Mouse (Mus musculus) heart, embryonic 14.5 days (tissue): ENCODE results near the gene Ptx4. TPM values are rescaled to one million over a fixed set of nuclear protein-coding genes. Genes with fewer than 3 reads are reported as not detected.
"Not testable (repeated sequence)": the region's sequence is repeated elsewhere in the genome, so short reads cannot be mapped to it uniquely, and the experiment has no call there.

Source experiments
- ATAC-seq: fragments of 200-750 bp; cut with Nextera tagmentation; 2 replicates; pipeline ENCODE4 v1.8.0; 2017; ENCODE audit warnings: low read depth, moderate TSS enrichment; ENCODE audit not compliant: insufficient number of reproducible peaks, insufficient read depth, low FRiP score
- H3K27ac ChIP-seq, 2 experiments: fragments of 200-500 bp in 1 of 2; fragments of 300-500 bp in 1 of 2; sonication (generic) in 1 of 2; replicated peaks in 1 of 2; 2 replicates each; pipeline ENCODE4 v1.5.1; 2012 to 2014; ENCODE audit warnings: low read depth in 2 of 2, low read length in 2 of 2, control low read depth in 1 of 2, mild to moderate bottlenecking in 1 of 2, mixed read lengths in 1 of 2; ENCODE audit not compliant: control insufficient read depth in 1 of 2, insufficient read depth in 1 of 2
- H3K27me3 ChIP-seq: fragments of 300-500 bp; sonication (generic); 2 replicates; pipeline ENCODE4 v1.6.1; 2014; ENCODE audit warnings: mild to moderate bottlenecking, low read length, control low read depth; ENCODE audit not compliant: control insufficient read depth, insufficient read depth
- H3K36me3 ChIP-seq: fragments of 300-500 bp; sonication (generic); 2 replicates; pipeline ENCODE4 v1.6.1; 2014; ENCODE audit warnings: mild to moderate bottlenecking, control low read depth, low read length, mixed read lengths; ENCODE audit not compliant: control insufficient read depth, insufficient read depth
- H3K4me1 ChIP-seq, 2 experiments: fragments of 200-500 bp in 1 of 2; fragments of 300-500 bp in 1 of 2; sonication (generic) in 1 of 2; 2 replicates each; pipeline ENCODE4 v1.6.1; 2012 to 2014; ENCODE audit warnings: low read length in 2 of 2, control low read depth in 1 of 2, mixed read lengths in 1 of 2; ENCODE audit not compliant: control insufficient read depth in 2 of 2, insufficient read depth in 2 of 2
- H3K4me2 ChIP-seq: fragments of 300-500 bp; sonication (generic); 2 replicates; pipeline ENCODE4 v1.6.1; 2014; ENCODE audit warnings: mild to moderate bottlenecking, low read length
- H3K4me3 ChIP-seq, 2 experiments: fragments of 200-500 bp in 1 of 2; fragments of 300-500 bp in 1 of 2; sonication (generic) in 1 of 2; 2 replicates each; pipeline ENCODE4 v1.5.1; 2012 to 2014; ENCODE audit warnings: low read length in 2 of 2, mild to moderate bottlenecking in 2 of 2, control low read depth in 1 of 2, low read depth in 1 of 2, moderate library complexity in 1 of 2; ENCODE audit not compliant: control insufficient read depth in 1 of 2, insufficient read depth in 1 of 2
- H3K9ac ChIP-seq: fragments of 300-500 bp; sonication (generic); 2 replicates; pipeline ENCODE4 v1.6.1; 2014; ENCODE audit warnings: mild to moderate bottlenecking, low read length
- H3K9me3 ChIP-seq: fragments of 300-500 bp; sonication (generic); 2 replicates; pipeline ENCODE4 v1.6.1; 2016; ENCODE audit warnings: low read length, control low read depth; ENCODE audit not compliant: control insufficient read depth
- WGBS: fragments of 180-500 bp; shearing (Covaris S2); extraction: QIAGEN DNeasy Blood & Tissue Kit; methylation state at CpG from one replicate; pipeline ENCODE4 v1.1.7; 2014; 5-methylcytosine and 5-hydroxymethylcytosine counted together
- polyA plus RNA-seq: library from polyadenylated mRNA; unstranded; fragments of >200 nt; fragmentation: Nextera tagmentation; extraction: Ambion mirVana; gene quantifications from 2 replicates; pipeline ENCODE4 v1.2.1, GENCODE M21; 2014

Gene Ptx4
- polyA plus RNA-seq, 1 experiment from 2014 or later, result 0.14 TPM

DNA sequence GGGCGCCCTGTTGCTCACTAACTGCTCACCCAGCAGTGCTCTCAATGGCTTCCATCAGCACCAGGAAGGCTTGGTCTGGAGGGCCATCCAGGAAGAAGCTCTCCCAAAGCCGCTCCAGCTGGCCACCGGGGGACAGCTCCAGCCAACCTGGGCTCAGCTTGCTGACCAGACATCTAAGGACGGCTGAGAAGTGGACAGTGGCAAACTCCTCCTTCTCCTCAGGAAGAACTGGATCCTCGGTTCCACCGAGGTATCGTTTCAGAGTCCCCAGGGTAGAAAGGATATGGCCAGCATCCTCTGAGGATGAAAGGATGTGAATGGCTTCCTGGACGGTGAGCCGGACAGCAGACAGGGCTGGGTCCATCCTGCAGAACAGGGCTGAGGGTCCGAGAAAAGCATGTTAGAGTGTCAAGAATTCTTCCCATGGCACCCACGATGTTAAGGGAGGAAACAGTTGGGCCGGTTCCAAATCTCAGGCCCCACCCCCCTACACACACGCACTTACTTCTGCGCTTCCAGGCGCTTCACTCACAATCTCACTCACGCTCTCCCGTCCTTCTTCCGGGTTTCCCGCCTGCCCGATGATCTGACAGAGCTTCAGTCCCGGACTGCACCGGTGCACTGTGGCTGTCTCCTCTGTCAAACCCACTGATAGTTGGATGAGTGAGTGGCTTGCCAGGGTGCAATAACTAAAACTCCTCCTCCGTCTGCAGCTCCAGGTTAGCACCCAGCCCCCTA lies 5.5 kb upstream of the Ptx4 start:
- WGBS, result 10% methylated on average over 23 of the region's 23 CpGs
- Histone ChIP-seq H3K4me3 (peak overlapping the region; percentile 53 to 69), H3K4me1 (peaks cover 11 to 18% of the 10 kb centered on the region in 2 experiments), H3K9ac (peak overlapping the region; percentile 84), H3K36me3 (peaks cover 23% of the 10 kb centered on the region), H3K9me3 (no peaks in the 10 kb centered on the region), H3K4me2 (peak overlapping the region; percentile 99), H3K27me3 (no peaks in the 10 kb centered on the region), H3K27ac (peak overlapping the region; percentile 92 to 93)
- peak; percentile 33; the same call in 1 of the 2 replicates for ATAC-seq

DNA sequence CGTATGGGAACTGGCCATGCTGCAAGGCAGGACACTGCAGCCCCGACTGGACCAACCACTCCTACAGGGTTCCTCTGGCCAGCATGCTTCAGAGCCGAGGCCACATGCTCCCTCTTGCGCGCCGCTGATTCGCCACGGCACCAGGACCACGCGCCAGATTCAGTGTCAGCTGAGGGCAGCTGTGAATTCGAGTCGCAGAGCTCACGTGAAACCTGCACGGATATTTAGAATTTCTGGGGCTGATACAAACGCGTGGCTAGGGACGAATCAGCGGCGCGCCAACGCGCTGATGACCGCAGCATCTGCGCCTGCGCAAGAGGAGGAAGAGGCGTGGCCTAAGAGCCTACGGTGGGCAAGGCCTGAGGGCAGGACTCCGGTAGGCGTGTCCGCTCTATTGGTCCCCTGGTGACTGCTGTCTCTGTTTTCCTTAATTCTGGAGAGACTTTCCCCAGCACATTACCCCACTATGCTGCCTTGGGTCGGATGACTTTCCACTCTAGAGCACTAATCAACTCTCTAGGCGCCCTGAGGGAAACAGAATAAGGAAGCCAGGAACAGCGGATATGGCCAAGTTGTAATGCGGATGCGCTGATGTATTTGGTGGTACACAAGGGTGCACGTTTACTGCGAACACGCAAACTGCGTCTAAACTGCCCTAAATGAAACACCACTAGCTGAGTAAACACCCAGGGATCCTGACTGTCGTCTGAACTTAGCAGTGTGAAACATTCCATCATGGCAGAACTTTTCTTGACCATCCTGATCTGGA lies 4.7 kb upstream of the Ptx4 start, which contains the start of gene Telo2:
Gene Telo2 (minus strand): TSS at position 304 of the 769 bp plus-strand sequence.
- 4% methylated on average over 40 of the region's 40 CpGs for WGBS
- peak within 1 kb of the TSS; percentile 92 to 93 for H3K27ac ChIP-seq
- H3K9me3 ChIP-seq, result no peaks in the 10 kb centered on the region
- peak within 1 kb of the TSS; percentile 53 to 69 for H3K4me3 ChIP-seq
- peak; percentile 90 for ATAC-seq
- peak within 1 kb of the TSS; percentile 84 for H3K9ac ChIP-seq
- peak within 1 kb of the TSS; percentile 99 for H3K4me2 ChIP-seq
- H3K4me1 ChIP-seq, result peaks cover 11 to 18% of the 10 kb centered on the region in 2 experiments
- no peaks in the 10 kb centered on the region for H3K27me3 ChIP-seq
- H3K36me3 ChIP-seq, result peaks cover 15% of the 10 kb centered on the region

DNA sequence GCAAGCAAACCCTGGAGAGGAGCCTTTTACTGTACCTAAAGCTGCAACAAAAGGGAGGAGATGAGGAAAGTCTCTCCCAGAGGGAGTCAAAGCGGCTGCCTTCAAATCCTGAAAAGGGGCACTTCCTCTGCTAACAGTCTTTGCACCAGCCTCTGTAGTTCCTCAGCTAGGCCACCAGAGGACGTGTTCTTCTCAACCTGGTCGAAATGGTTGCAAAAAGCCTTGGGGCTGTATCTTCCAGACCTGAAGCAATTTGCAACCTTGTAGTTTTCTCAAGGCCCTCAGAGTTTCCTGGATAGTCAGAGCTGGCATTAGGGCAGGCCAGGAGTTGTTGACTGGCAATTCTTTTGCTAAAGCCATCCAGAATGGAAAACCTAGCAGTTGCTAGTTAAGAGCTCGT lies 3.3 kb upstream of the Ptx4 start:
- Histone ChIP-seq H3K4me3 (no peak overlapping the region), H3K27ac (no peak overlapping the region), H3K9me3 (no peaks in the 10 kb centered on the region), H3K4me2 (no peak overlapping the region), H3K4me1 (peaks cover 11 to 12% of the 10 kb centered on the region in 2 experiments), H3K9ac (no peak overlapping the region), H3K27me3 (no peaks in the 10 kb centered on the region), H3K36me3 (peaks cover 8% of the 10 kb centered on the region; the same call in 1 of the 2 replicates)
- ATAC-seq, result no peak
- 38% methylated on average over 4 of the region's 4 CpGs for WGBS

DNA sequence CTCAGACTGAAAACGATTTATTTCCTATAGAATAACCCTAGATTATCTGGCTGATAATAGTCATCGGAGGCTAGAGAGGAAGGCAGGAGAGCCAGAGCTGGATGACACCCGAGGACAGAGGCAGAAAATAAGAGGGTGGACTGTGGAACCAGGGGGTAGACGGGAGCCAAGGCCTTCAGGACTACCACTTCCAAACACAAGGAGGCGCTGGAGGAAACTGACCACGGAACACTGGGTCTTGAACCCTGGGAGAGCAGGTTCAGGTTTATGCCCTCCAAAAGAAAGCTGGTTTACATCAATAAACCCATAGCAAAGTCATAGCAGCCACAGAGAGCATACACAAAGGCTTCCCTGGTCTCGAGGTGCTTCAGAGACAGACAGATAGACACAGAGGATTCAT lies 3.4 kb downstream of the Ptx4 start:
- H3K36me3 ChIP-seq, result no peaks in the 10 kb centered on the region
- no peak overlapping the region for H3K27ac ChIP-seq
- 35% methylated on average over 7 of the region's 7 CpGs for WGBS
- H3K4me1 ChIP-seq, result no peaks in the 10 kb centered on the region
- no peak for ATAC-seq
- no peak overlapping the region for H3K4me2 ChIP-seq
- H3K27me3 ChIP-seq, result no peaks in the 10 kb centered on the region
- no peaks in the 10 kb centered on the region for H3K9me3 ChIP-seq
- no peak overlapping the region for H3K4me3 ChIP-seq
- H3K9ac ChIP-seq, result no peak overlapping the region

DNA sequence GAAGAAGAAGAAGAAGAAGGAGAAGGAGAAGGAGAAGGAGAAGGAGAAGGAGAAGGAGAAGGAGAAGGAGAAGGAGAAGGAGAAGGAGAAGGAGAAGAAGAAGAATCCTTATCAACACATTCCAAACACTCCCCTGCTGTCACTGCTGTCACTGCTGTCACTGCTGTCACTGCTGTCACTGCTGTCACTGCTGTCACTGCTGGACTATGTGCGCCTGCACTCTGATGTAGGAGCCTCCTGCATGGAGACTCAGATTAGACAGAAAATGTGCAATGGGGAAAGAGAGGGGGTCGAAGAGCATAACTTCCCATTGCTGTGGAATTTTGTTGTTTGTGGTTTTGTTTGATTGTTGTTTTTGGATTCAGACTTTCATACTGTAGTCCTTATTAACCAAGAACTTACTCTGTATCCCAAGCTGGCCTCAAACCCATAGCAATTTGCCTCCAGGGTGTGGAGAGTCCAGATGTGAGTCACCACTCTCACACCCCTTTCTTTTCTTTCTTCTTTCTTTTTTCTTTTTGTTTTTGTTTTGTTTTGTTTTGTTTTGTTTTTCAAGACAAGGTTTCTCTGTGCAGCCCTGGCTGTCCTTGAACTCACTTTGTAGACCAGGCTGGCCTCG lies 5.0 kb downstream of the Ptx4 start:
- not testable (repeated sequence) for H3K9ac ChIP-seq, H3K27me3 ChIP-seq, H3K36me3 ChIP-seq, H3K4me1 ChIP-seq, ATAC-seq, H3K9me3 ChIP-seq, H3K27ac ChIP-seq, H3K4me2 ChIP-seq, H3K4me3 ChIP-seq
- 60% methylated on average over 3 of the region's 3 CpGs for WGBS

DNA sequence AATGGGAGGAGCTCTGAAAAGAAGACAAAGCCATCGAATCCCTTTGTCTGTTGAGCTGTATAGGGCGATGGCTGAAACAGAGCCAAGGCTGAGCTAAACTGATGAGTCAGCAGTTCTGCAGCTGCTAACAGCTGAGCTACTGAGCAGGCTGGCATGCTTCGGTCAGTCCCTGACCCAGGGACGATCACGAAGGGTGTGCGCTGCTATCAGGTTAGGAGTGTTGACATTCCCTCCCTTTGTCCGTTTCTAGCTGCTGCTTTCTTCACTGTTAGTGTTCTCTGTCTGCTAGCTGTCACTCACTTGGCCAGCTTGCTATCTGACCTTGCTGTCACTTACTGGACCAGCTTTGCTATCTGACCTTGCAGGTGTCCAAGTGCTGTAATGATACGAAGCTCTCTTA lies 6.5 kb downstream of the Ptx4 start:
- no peaks in the 10 kb centered on the region for H3K9me3 ChIP-seq
- no peaks in the 10 kb centered on the region for H3K27me3 ChIP-seq
- WGBS, result 10% methylated on average over 8 of the region's 8 CpGs
- no peak overlapping the region for H3K4me3 ChIP-seq
- H3K27ac ChIP-seq, result no peak overlapping the region
- peak; percentile 66 for ATAC-seq
- peak overlapping the region; percentile 4; the same call in 1 of the 2 replicates for H3K4me2 ChIP-seq
- H3K36me3 ChIP-seq, result no peaks in the 10 kb centered on the region
- H3K9ac ChIP-seq, result no peak overlapping the region
- no peaks in the 10 kb centered on the region for H3K4me1 ChIP-seq

DNA sequence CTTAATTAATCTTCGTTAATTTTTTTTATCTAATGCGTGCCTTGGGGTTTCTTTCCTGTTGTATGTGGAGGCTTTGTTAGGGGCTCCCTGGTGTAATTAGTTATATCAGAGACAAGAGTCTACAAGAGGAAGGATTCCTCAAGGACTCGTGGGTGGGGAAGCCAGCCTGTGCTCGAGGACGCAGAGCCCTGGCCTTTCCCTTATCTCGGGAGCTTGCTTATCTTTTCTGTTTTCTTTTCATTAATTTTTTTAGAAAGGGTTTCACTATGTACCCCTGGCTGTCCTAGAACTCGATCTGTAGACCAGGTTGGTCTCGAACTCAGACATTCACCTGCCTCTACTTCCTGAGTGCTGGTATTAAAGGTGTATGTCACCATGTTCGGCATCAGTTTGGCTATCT lies 7.1 kb downstream of the Ptx4 start:
- no peaks in the 10 kb centered on the region for H3K27me3 ChIP-seq
- no peak overlapping the region for H3K4me3 ChIP-seq
- H3K36me3 ChIP-seq, result no peaks in the 10 kb centered on the region
- no peak overlapping the region for H3K4me2 ChIP-seq
- H3K9ac ChIP-seq, result no peak overlapping the region
- no peaks in the 10 kb centered on the region for H3K4me1 ChIP-seq
- no peak overlapping the region for H3K27ac ChIP-seq
- 42% methylated on average over 9 of the region's 9 CpGs for WGBS
- ATAC-seq, result no peak
- H3K9me3 ChIP-seq, result no peaks in the 10 kb centered on the region
